In genomic region chr7:81862587-81863583, GRCm38 (mm10) we compare ENCODE assay signal across 9 mouse cellular contexts. TPM values are rescaled to one million over a fixed set of nuclear protein-coding genes. Genes with fewer than 3 reads are reported as not detected.
DNase-seq lines count a peak whose midpoint lies in the region; ATAC-seq and TF ChIP-seq lines count a peak whose summit lies in the region.
"Had no signal": no experiment of that assay in that cellular context is flagged by ENCODE, and none has a peak within 500 bp of the region (broad histone marks: within the 10 kb centered on the region; RNA-seq: fewer than 3 reads in every experiment).

No protein-coding gene starts in this region.

- H3K9ac ChIP-seq in hindbrain, postnatal 0 days (replicated peaks; ENCODE audit: low read length), result no peak overlapping the region

- no peak overlapping the region for H3K4me3 ChIP-seq in left cerebral cortex, adult 2 months
- H3K4me3 ChIP-seq in hindbrain, postnatal 0 days (ENCODE audit: low read length), result no peak overlapping the region

- 75% methylated on average over 24 of the region's 24 CpGs for WGBS in hindbrain, postnatal 0 days

- H3K27ac ChIP-seq in left cerebral cortex, adult 2 months, result peak overlapping the region; percentile 30; the same call in 1 of the 2 replicates
- no peak overlapping the region for H3K27ac ChIP-seq in hindbrain, postnatal 0 days

- TF ChIP-seq CTCF in left cerebral cortex, adult 2 months (IDR thresholded peaks at IDR 0.05), result no peak
- no peak for TF ChIP-seq CTCF in hindbrain, postnatal 0 days (IDR thresholded peaks at IDR 0.05; ENCODE audit: low read depth)

- H3K27me3 ChIP-seq in hindbrain, postnatal 0 days (ENCODE audit: insufficient read depth, low read length), result no peaks in the 10 kb centered on the region; the same call in 1 of the 2 replicates

- ATAC-seq in megakaryocyte-erythroid progenitor cell, adult 5-6 weeks (replicated peaks; ENCODE audit: low FRiP score, low TSS enrichment, poor library complexity, severe bottlenecking), result 0 out of 2 replicates have a peak, but pooled peaks have one; percentile 6
- ATAC-seq in hindbrain, postnatal 0 days, result no peak

- no peaks in the 10 kb centered on the region for H3K9me3 ChIP-seq in hindbrain, postnatal 0 days (ENCODE audit: low read length)

- no peaks in the 10 kb centered on the region for H3K36me3 ChIP-seq in hindbrain, postnatal 0 days (ENCODE audit: insufficient read depth, low read length)

- H3K4me2 ChIP-seq in hindbrain, postnatal 0 days (ENCODE audit: low read depth, low read length), result no peak overlapping the region

- intact Hi-C loops in left cerebral cortex, adult 2 months (cut with DNase I), result no loop called here
- intact Hi-C loops in left cerebral cortex, postnatal 25 days (cut with DNase I), result loop anchor here (5.0 to 10.0 kb wide), 2 partner anchors 76 to 252 kb away; partner anchors contain the start of gene 3110040N11Rik

- DNase-seq in left cerebral cortex, adult 2 months (ENCODE audit: extremely low spot score in 1 of 2, low spot score in 2 of 2), result no peak
- DNase-seq in left cerebral cortex, postnatal 25 days (ENCODE audit: low spot score in 2 of 2), result no peak
- peak; percentile 29 for DNase-seq in gastrocnemius, postnatal 10 days
- DNase-seq in kidney, postnatal 36 days, result peak; percentile 32 to 51
- DNase-seq in cerebellum, postnatal 25 days, result no peak
- DNase-seq in hindbrain, postnatal 0 days (ENCODE audit: low spot score), result no peak
- DNase-seq in layer of hippocampus, adult 8-10 months (ENCODE audit: low spot score in 2 of 2), result no peak

- H3K4me1 ChIP-seq in hindbrain, postnatal 0 days (ENCODE audit: insufficient read depth, low read length), result peaks cover 4% of the 10 kb centered on the region; the same call in 1 of the 2 replicates

RNA-seq across cellular contexts. Expression of gene Tm6sf1, which starts 4.1 kb away (rescaled TPM):
- 10 to 100 TPM; 30.9 to 33.7 TPM for total RNA-seq in left cerebral cortex, adult 2 months (2021)
- 10 to 100 TPM; 29.5 to 30.0 TPM for total RNA-seq in left cerebral cortex, postnatal 25 days (2021)
- 10 to 100 TPM; 53.0 to 54.2 TPM for total RNA-seq in gastrocnemius, postnatal 10 days (2021)
- total RNA-seq in megakaryocyte-erythroid progenitor cell, adult 5-6 weeks (2014; fragmentation: Nextera tagmentation), result 4.8 and 15.9 TPM in 2 replicates
- 7.4 and 13.3 TPM in 2 replicates for total RNA-seq in megakaryocyte-erythroid progenitor cell, adult 5-6 weeks (2017)
- 17.3 and 25.7 TPM in 2 replicates for total RNA-seq in hindbrain, postnatal 0 days (2014; rRNA removed)
- 12.4 and 12.7 TPM in 2 replicates for polyA plus RNA-seq in hindbrain, postnatal 0 days (2015; fragmentation: Nextera tagmentation; extraction: Ambion mirVana)
- total RNA-seq in layer of hippocampus, adult 8-10 months (2022), result 10 to 100 TPM; 16.0 to 21.7 (median 16.8) TPM

RNA-seq across cellular contexts. Expression of gene Gm10160, which starts 7.3 kb away (rescaled TPM):
- total RNA-seq in left cerebral cortex, adult 2 months (2021), result not detected
- total RNA-seq in left cerebral cortex, postnatal 25 days (2021), result not detected
- not detected for total RNA-seq in gastrocnemius, postnatal 10 days (2021)
- total RNA-seq in megakaryocyte-erythroid progenitor cell, adult 5-6 weeks (2014; fragmentation: Nextera tagmentation), result not detected in 2 replicates
- total RNA-seq in megakaryocyte-erythroid progenitor cell, adult 5-6 weeks (2017), result not detected in 2 replicates
- not detected in 2 replicates for total RNA-seq in hindbrain, postnatal 0 days (2014; rRNA removed)
- not detected in 2 replicates for polyA plus RNA-seq in hindbrain, postnatal 0 days (2015; fragmentation: Nextera tagmentation; extraction: Ambion mirVana)
- not detected for total RNA-seq in layer of hippocampus, adult 8-10 months (2022)
- polyA plus RNA-seq: limb, embryonic 11.5 days had no signal

RNA-seq across cellular contexts. Expression of gene Btbd1, which starts 33.7 kb away (rescaled TPM):
- total RNA-seq in left cerebral cortex, adult 2 months (2021), result 100 to 1,000 TPM; 110 to 111 TPM
- 100 to 1,000 TPM; 120 to 123 TPM for total RNA-seq in left cerebral cortex, postnatal 25 days (2021)
- total RNA-seq in gastrocnemius, postnatal 10 days (2021), result 100 to 1,000 TPM; 214 to 229 TPM
- total RNA-seq in megakaryocyte-erythroid progenitor cell, adult 5-6 weeks (2014; fragmentation: Nextera tagmentation), result 52.4 and 59.3 TPM in 2 replicates
- total RNA-seq in megakaryocyte-erythroid progenitor cell, adult 5-6 weeks (2017), result 114 and 118 TPM in 2 replicates
- 93.0 and 100 TPM in 2 replicates for total RNA-seq in hindbrain, postnatal 0 days (2014; rRNA removed)
- 86.3 and 86.8 TPM in 2 replicates for polyA plus RNA-seq in hindbrain, postnatal 0 days (2015; fragmentation: Nextera tagmentation; extraction: Ambion mirVana)
- total RNA-seq in layer of hippocampus, adult 8-10 months (2022), result 100 to 1,000 TPM in 3 of 4 experiments, 10 to 100 TPM in 1; 97.8 to 114 (median 106) TPM

Comparison
In these comparisons a context has a peak if more than half of its experiments do, and no peak if none do; other contexts are left out.
1. DNase-seq: peak in gastrocnemius, postnatal 10 days (single experiment) and kidney, postnatal 36 days (2 of 2); none in left cerebral cortex, adult 2 months (0 of 2), left cerebral cortex, postnatal 25 days (0 of 2), cerebellum, postnatal 25 days (0 of 2), hindbrain, postnatal 0 days (single experiment) and layer of hippocampus, adult 8-10 months (0 of 2).